Mouse (Mus musculus) embryonic facial prominence, embryonic 11.5 days (tissue): ENCODE data around the gene Tiam1. TPM values are rescaled to one million over a fixed set of nuclear protein-coding genes. Genes with fewer than 3 reads are reported as not detected.
A peak's percentile ranks its signal among the peaks of the same experiment; 100 is the strongest.

Experiments
- ATAC-seq: fragments of 200-750 bp; cut with Nextera tagmentation; replicated peaks from 2 replicates; pipeline ENCODE4 v1.8.0; 2017; ENCODE audit warnings: low read depth; ENCODE audit not compliant: insufficient number of reproducible peaks, low FRiP score, low TSS enrichment
- DNase-seq: peaks from one replicate; pipeline ENCODE4 v3.0.0-alpha.2; 2015; ENCODE audit warnings: low spot score
- H3K27ac ChIP-seq: fragments of 300-500 bp; sonication (generic); replicated peaks from 2 replicates; pipeline ENCODE4 v1.5.1; 2014; ENCODE audit warnings: mild to moderate bottlenecking, low read depth, low read length, control low read depth
- H3K27me3 ChIP-seq: fragments of 300-500 bp; sonication (generic); 2 replicates; pipeline ENCODE4 v1.6.1; 2014; ENCODE audit warnings: mild to moderate bottlenecking, low read length, moderate library complexity, mixed read lengths; ENCODE audit not compliant: control insufficient read depth, insufficient read depth
- H3K36me3 ChIP-seq: fragments of 300-500 bp; sonication (generic); replicated peaks from 2 replicates; pipeline ENCODE4 v1.6.1; 2014; ENCODE audit warnings: low read depth, mild to moderate bottlenecking, low read length, moderate library complexity, mixed read lengths; ENCODE audit not compliant: control insufficient read depth, insufficient read depth
- H3K4me1 ChIP-seq: fragments of 300-500 bp; sonication (generic); 2 replicates; pipeline ENCODE4 v1.6.1; 2014; ENCODE audit warnings: low read length, mixed read lengths; ENCODE audit not compliant: control insufficient read depth, insufficient read depth
- H3K4me2 ChIP-seq: fragments of 300-500 bp; sonication (generic); 2 replicates; pipeline ENCODE4 v1.6.1; 2014; ENCODE audit warnings: low read depth, mild to moderate bottlenecking, control low read depth, low read length, moderate library complexity
- H3K4me3 ChIP-seq: fragments of 300-500 bp; sonication (generic); 2 replicates; pipeline ENCODE4 v1.5.1; 2014; ENCODE audit warnings: low read depth, low read length, control low read depth
- H3K9ac ChIP-seq: fragments of 300-500 bp; sonication (generic); replicated peaks from 2 replicates; pipeline ENCODE4 v1.6.1; 2014; ENCODE audit warnings: mild to moderate bottlenecking, control low read depth, low read length
- H3K9me3 ChIP-seq: fragments of 300-500 bp; sonication (generic); replicated peaks from 2 replicates; pipeline ENCODE4 v1.6.1; 2016; ENCODE audit warnings: mild to moderate bottlenecking, low read length, inconsistent platforms, mixed read lengths; ENCODE audit not compliant: control insufficient read depth
- WGBS: fragments of 180-500 bp; shearing (Covaris S2); extraction: QIAGEN DNeasy Blood & Tissue Kit; methylation state at CpG from one replicate; pipeline ENCODE4 v1.1.7; 2014; 5-methylcytosine and 5-hydroxymethylcytosine counted together
- polyA plus RNA-seq: library from polyadenylated mRNA; unstranded; fragments of >200 nt; fragmentation: Nextera tagmentation; extraction: Ambion mirVana; gene quantifications from 2 replicates; pipeline ENCODE4 v1.2.1, GENCODE M21; 2014

Tiam1 gene
- polyA plus RNA-seq, 1 experiment from 2014 or later, result 33.8 TPM

DNA sequence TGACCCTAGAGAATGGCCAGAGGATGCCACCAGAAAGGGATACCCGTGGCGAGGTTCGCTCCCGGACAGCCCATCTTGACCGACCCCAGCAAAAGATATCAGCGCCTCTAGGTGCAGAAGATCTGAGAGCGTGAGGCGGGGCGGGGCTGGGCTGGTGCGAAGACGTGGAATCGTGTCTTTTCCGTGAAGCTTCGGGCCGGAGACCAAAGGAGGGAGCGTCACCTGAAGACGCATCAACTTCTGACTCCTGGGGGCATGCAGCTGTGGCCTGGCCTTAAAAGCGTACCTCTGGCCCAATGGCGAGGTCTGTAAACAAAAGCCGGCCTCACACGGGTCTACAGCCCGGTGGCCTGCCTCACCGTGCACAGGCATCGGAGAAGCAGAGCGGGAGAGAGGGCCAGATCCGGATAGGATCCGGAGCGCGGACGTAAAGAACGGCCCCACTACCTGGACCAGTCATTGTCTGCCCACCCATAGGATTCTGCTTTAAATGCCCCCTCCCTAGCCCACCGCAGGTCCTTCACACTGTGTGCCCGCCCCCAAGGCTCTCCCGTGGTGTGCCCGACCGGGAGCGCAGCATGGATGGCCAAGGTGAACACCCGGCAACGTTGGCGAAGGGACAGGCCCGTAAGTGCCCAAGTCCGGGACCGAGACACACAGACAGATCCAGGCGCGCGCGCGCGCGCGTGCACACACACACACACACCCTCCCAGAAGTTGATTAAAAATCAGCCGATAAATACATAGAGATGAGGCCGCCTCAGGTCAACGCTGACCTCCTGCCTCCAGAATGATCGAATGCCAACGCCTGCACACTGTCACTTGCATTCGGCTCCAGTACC, 774 bp downstream of the Tiam1 start:
- no peaks in the 10 kb centered on the region for H3K27me3 ChIP-seq
- peak overlapping the region; percentile 80 for H3K27ac ChIP-seq
- no peaks in the 10 kb centered on the region for H3K36me3 ChIP-seq
- peak overlapping the region; percentile 79 for H3K9ac ChIP-seq
- peak; percentile 7; the same call in 1 of the 2 replicates for ATAC-seq
- peak; percentile 65 for DNase-seq
- no peaks in the 10 kb centered on the region for H3K9me3 ChIP-seq
- peak overlapping the region; percentile 73 for H3K4me3 ChIP-seq
- peaks cover 9% of the 10 kb centered on the region for H3K4me1 ChIP-seq
- WGBS, result under 1% methylated on average over 57 of the region's 57 CpGs
- peak overlapping the region; percentile 72 for H3K4me2 ChIP-seq

DNA sequence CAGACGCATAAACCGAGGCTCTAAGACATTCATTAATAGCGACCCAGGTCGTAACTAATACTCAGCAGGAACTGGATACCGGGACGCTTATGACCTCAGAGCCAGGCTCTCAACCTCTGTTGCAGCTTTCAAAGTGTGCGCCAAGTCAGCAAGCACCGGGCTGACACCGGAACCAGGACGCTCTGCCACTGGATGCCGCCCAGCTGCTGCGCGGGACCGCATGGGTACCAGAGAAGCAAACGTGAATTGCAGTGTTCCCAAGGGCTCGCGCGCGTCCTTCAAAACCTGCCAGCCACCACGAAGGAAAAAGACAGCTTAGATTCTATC, 1.4 kb downstream of the Tiam1 start:
- Histone ChIP-seq H3K36me3 (no peaks in the 10 kb centered on the region), H3K4me1 (peaks cover 9% of the 10 kb centered on the region), H3K27ac (no peak overlapping the region), H3K4me3 (peak overlapping the region; percentile 73), H3K27me3 (no peaks in the 10 kb centered on the region), H3K4me2 (peak overlapping the region; percentile 72), H3K9me3 (no peaks in the 10 kb centered on the region), H3K9ac (peak overlapping the region; percentile 79)
- ATAC-seq (no peak), DNase-seq (peak; percentile 47)
- under 1% methylated on average over 20 of the region's 20 CpGs for WGBS

DNA sequence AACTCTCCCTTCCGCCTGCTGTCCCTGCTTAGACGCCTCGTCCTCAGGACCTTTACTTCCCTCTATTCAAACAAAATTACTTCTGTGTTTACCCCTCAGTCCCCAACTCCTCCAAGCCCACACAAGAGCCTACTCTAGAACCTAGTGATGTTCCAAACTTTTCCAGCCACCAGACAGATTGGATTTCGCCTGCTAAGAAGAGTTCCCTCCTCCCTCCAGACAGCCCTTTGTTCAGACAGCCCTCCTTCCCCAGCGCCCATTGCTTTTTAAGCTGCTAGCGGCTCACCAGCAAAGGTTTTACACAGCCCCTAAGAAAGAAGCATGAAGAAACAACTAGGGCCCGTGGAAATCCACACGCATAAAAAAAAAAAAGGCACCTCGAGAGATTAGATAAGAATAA, 2.0 kb downstream of the Tiam1 start:
- no peaks in the 10 kb centered on the region for H3K9me3 ChIP-seq
- no peaks in the 10 kb centered on the region for H3K27me3 ChIP-seq
- 23% methylated on average over 9 of the region's 9 CpGs for WGBS
- DNase-seq (peak; percentile 53), ATAC-seq (no peak)
- H3K4me1 ChIP-seq, result peaks cover 9% of the 10 kb centered on the region
- H3K36me3 ChIP-seq, result no peaks in the 10 kb centered on the region
- H3K4me3 ChIP-seq, result peak overlapping the region; percentile 73
- H3K9ac ChIP-seq, result peak overlapping the region; percentile 43
- no peak overlapping the region for H3K27ac ChIP-seq
- H3K4me2 ChIP-seq, result peak overlapping the region; percentile 72

DNA sequence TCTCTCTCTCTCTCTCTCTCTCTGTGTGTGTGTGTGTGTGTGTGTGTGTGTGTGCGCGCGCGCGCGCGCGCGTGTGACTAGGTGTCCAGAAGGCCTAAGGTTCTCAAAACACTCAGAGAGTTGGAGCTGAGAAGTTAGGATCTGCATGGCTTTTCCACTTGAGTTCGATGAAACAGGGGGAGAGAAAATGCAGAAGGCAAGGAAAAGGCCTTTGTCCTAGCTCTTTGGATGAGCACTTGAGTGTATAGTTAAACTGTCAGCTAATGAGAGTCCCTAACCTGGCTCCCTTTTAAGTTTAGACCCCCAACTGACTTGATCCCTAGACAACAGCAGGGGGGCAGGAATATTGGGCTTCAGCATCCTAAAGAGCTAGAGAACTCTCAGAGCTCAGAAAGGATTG, 3.0 kb downstream of the Tiam1 start:
- H3K4me2 ChIP-seq, result no peak overlapping the region
- H3K27me3 ChIP-seq, result no peaks in the 10 kb centered on the region
- no peaks in the 10 kb centered on the region for H3K36me3 ChIP-seq
- H3K4me3 ChIP-seq, result no peak overlapping the region
- H3K4me1 ChIP-seq, result peaks cover 9% of the 10 kb centered on the region
- no peak overlapping the region for H3K9ac ChIP-seq
- no peak for ATAC-seq
- H3K27ac ChIP-seq, result no peak overlapping the region
- no peak for DNase-seq
- H3K9me3 ChIP-seq, result no peaks in the 10 kb centered on the region
- WGBS, result 71% methylated on average over 10 of the region's 10 CpGs

DNA sequence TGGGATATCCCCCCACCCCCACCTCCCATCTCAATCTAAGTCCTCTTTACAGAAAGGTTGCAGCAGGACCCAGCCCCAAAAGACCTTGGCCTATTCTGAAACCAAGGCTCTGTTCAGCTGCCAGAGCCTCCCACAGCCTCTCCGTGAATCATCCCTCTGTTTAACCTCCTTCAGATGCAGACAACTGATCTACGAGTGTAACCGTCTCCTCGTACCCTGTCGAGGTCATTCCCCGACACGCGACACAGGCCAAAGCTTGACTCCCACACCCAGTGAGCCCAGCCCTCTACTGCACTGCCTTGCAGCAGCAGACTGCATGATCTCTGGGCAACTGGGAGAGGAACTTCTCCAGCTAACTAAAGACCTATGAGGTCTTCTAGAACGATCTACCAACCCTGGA, 3.9 kb downstream of the Tiam1 start:
- H3K27ac ChIP-seq, result no peak overlapping the region
- DNase-seq (no peak), ATAC-seq (no peak)
- no peak overlapping the region for H3K4me2 ChIP-seq
- H3K36me3 ChIP-seq, result no peaks in the 10 kb centered on the region
- no peaks in the 10 kb centered on the region for H3K9me3 ChIP-seq
- 32% methylated on average over 9 of the region's 9 CpGs for WGBS
- no peak overlapping the region for H3K9ac ChIP-seq
- H3K4me3 ChIP-seq, result no peak overlapping the region
- H3K27me3 ChIP-seq, result no peaks in the 10 kb centered on the region
- H3K4me1 ChIP-seq, result peaks cover 6% of the 10 kb centered on the region; the same call in 1 of the 2 replicates

DNA sequence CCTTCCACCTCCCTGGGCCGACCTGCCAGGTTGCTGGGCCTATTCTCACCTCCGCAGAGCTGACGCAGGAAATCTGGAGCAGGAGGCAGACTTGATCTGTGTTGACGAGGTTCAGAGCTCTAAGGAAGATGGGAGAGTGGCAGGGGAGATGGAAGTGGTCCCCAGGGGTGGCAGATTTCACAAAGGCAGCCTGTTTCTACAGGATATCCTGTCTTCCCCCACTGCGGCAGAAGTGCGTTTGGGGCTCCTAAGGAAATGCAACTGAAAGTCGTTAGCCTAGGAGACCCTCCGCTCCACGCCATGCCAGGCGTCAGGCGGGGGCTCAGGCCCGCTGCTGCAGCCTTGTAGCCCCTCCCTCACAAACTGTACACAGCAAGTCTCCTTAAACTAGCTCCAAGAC, 5.4 kb downstream of the Tiam1 start:
- no peak for DNase-seq
- Histone ChIP-seq H3K27ac (no peak overlapping the region), H3K4me1 (peaks cover 4% of the 10 kb centered on the region; the same call in 1 of the 2 replicates), H3K27me3 (no peaks in the 10 kb centered on the region), H3K36me3 (no peaks in the 10 kb centered on the region), H3K4me2 (no peak overlapping the region), H3K4me3 (no peak overlapping the region), H3K9me3 (no peaks in the 10 kb centered on the region), H3K9ac (no peak overlapping the region)
- no peak for ATAC-seq
- 51% methylated on average over 12 of the region's 12 CpGs for WGBS

DNA sequence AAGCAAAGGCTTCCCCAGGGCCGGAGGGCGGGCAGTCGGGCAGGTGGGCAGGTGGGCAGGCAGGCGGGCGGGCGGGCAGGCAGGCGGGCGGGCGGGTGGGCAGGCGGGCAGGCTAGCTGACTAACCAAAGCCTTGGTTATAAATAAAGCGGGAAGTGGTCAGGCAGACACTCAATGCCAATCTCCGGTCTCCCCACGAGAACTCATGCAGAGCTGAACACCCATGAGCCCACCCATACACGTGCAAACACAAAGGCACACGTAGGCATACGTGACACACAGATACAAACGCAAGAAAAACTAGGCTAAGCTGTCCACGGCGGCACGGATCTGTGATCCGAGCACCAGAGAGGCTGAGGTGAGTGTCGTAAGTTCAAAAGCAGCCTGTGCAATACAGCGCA, 6.4 kb downstream of the Tiam1 start:
- Histone ChIP-seq H3K4me2 (no peak overlapping the region), H3K4me3 (no peak overlapping the region), H3K4me1 (peaks cover 4% of the 10 kb centered on the region; the same call in 1 of the 2 replicates), H3K27me3 (no peaks in the 10 kb centered on the region), H3K36me3 (no peaks in the 10 kb centered on the region), H3K9ac (no peak overlapping the region), H3K9me3 (no peaks in the 10 kb centered on the region), H3K27ac (no peak overlapping the region)
- ATAC-seq (no peak), DNase-seq (no peak)
- WGBS, result 97% methylated on average over 23 of the region's 23 CpGs

DNA sequence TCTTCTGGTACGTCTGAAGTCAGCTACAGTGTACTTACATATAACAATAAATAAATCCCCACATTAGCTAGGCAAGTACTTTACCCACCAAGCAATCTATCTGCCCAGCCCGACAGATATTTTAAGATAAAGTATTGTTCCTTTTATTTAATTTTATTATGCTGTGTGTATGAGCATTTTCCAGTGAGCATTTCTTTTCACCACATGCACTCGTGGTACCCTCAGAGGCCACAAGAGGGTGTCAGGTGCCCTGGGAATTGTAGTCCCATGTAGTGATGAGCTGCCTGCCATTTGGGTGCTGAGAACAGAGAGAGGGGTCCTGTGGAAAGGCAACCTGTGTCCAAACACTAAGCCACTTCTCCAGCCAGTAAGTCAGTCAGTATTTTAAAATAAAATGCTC, 8.0 kb downstream of the Tiam1 start:
- no peak overlapping the region for H3K4me2 ChIP-seq
- H3K27ac ChIP-seq, result no peak overlapping the region
- no peaks in the 10 kb centered on the region for H3K27me3 ChIP-seq
- 81% methylated on average over 3 of the region's 3 CpGs for WGBS
- no peak overlapping the region for H3K9ac ChIP-seq
- H3K4me1 ChIP-seq, result peaks cover 4% of the 10 kb centered on the region; the same call in 1 of the 2 replicates
- H3K9me3 ChIP-seq, result no peaks in the 10 kb centered on the region
- no peaks in the 10 kb centered on the region for H3K36me3 ChIP-seq
- H3K4me3 ChIP-seq, result no peak overlapping the region
- DNase-seq (no peak), ATAC-seq (no peak)
